Mouse (Mus musculus): ENCODE measurements at regions not wholly inside any gene's neighbourhood (a gene's known extent, or its start where the extent isn't known, plus 50 kb on each side); places are given as distances from the start of the nearest gene placed in this dataset.

GRCm38 (mm10) chr9:40617676-40618062 is 52.7 kb upstream of the Gm21915 start:
- no peak for DNase-seq (ENCODE audit: low spot score)

GRCm38 (mm10) chr9:40617036-40617675 is 53.3 kb upstream of the Gm21915 start:
- peak; percentile 76 for DNase-seq (ENCODE audit: low spot score)

- DNase-seq (ENCODE audit: low spot score): peak; percentile 94
These were observed 53.9 kb upstream of the Gm21915 start for GRCm38 (mm10) chr9:40616426-40617035.

- DNase-seq (ENCODE audit: low spot score): no peak
These were observed 54.5 kb upstream of the Gm21915 start for GRCm38 (mm10) chr9:40615891-40616290.

- no peak for DNase-seq (ENCODE audit: low spot score)
These were observed 56.3 kb upstream of the Gm21915 start for GRCm38 (mm10) chr9:40614071-40614470.

- no peak for DNase-seq (ENCODE audit: low spot score)
These were observed 57.2 kb upstream of the Gm21915 start for GRCm38 (mm10) chr9:40613182-40613581.

- no peak for DNase-seq (ENCODE audit: low spot score)
These were observed 57.7 kb upstream of the Gm21915 start for GRCm38 (mm10) chr9:40612755-40613154.

- no peak for DNase-seq (ENCODE audit: low spot score)
These were observed 58.1 kb upstream of the Gm21915 start for GRCm38 (mm10) chr9:40612312-40612711.

- no peak for DNase-seq (ENCODE audit: low spot score)
These were observed 58.8 kb upstream of the Gm21915 start for GRCm38 (mm10) chr9:40611626-40612025.

GRCm38 (mm10) chr9:40608596-40608995 is 61.8 kb upstream of the Gm21915 start:
- no peak for DNase-seq (ENCODE audit: low spot score)

- no peak for DNase-seq (ENCODE audit: low spot score)
These were observed 62.5 kb upstream of the Gm21915 start for GRCm38 (mm10) chr9:40607941-40608340.

GRCm38 (mm10) chr9:40603521-40603920 is 66.9 kb upstream of the Gm21915 start:
- no peak for DNase-seq (ENCODE audit: low spot score)

- DNase-seq (ENCODE audit: low spot score): no peak
These were observed 67.2 kb upstream of the Gramd1b start for GRCm38 (mm10) chr9:40598431-40598831.

GRCm38 (mm10) chr9:40587421-40587820 is 56.2 kb upstream of the Gramd1b start:
- peak; percentile 61 for DNase-seq (ENCODE audit: low spot score)

- no peak for DNase-seq (ENCODE audit: low spot score)
These were observed 55.4 kb upstream of the Gramd1b start for GRCm38 (mm10) chr9:40586581-40586980.

GRCm38 (mm10) chr9:40583554-40583953 is 52.4 kb upstream of the Gramd1b start:
- DNase-seq (ENCODE audit: low spot score): peak; percentile 80

- DNase-seq (ENCODE audit: low spot score): no peak
These were observed 50.7 kb upstream of the Gramd1b start for GRCm38 (mm10) chr9:40581854-40582253.

Data from retina, embryonic 14.5 days (tissue).